Mouse (Mus musculus) testis, postnatal 10 days (tissue): ENCODE measurements at regions not wholly inside any gene's neighbourhood (a gene's known extent, or its start where the extent isn't known, plus 50 kb on each side); places are given as distances from the start of the nearest gene placed in this dataset.

Experiments used
- DNase-seq: peaks from one replicate; pipeline ENCODE4 v3.0.0; 2021; ENCODE audit warnings: low spot score

DNA sequence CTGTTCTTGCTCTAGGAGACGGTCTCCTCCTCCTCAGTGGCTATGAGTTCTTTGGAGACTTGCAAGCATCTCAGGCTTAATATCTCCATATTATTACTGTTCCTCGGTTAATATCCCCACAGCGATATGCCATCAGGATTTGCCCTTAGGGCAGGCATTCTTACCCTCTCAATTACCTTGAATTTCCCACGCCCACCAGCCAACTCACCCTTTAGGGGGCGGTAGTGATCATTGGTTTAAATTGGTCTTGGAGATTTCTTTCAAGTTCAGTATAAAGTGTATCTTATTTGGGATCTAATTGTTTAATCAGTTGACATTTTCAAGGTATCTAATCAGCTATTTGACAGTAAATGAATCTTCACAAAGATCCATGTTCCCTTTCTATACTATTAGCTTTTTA is 162.5 kb downstream of the Emp1 start:
- DNase-seq, result no peak

DNA sequence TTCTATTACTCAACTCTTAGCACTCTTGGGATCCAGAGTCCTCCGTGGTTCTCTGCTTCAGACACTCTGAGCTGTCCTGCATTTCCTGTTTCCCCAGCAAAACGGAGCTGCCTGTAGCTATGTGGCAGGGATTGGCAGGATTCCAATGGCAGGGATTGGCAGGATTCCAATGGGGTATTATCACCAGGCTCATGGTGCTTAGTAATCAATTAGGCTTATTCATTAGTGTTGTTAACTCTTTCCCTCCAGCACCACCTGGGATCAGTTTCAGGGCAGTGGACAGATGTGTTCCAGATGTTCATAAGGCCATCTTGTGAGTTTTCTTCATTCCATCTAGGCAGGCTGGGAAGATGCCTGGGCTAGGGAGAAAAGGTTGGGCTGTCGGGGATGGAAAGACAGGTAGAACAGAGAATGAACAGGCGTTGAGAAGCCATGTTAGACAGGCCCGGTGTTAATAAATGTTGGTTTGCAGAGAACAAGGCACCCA is 163.5 kb downstream of the Emp1 start:
- DNase-seq, result no peak

DNA sequence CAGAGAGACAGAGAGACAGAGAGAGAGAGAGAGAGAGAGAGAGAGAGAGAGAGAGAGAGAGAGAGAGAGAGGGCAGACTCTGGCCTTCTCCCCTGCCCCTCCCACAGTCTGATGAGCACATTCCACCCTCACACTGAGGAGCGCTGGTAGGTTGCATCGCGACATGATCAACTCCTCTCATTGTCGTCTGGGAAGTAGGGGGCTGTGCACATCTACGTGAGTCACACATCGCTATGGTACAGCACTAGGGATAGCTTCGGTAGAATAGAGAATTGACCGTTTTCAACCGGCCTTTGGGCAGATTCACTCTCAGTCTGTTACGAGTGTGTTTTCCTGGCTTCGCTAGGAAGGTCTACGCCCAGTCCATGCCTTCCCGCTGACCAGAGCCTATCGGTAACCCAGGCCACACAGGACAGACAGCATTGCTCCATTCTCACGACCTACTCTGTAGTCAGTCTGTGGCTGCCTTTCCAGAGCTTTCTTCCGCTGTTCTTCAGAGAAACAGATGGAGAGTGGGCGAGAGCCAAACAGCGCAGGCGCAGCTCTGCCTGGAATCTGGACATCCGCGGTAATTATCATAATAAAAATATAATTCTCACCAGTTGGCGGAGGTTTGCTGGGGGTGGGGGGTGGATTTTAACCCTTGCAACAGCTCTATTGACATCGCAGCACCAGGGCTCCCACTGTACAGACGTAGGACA is 164.3 kb downstream of the Emp1 start:
- no peak for DNase-seq

DNA sequence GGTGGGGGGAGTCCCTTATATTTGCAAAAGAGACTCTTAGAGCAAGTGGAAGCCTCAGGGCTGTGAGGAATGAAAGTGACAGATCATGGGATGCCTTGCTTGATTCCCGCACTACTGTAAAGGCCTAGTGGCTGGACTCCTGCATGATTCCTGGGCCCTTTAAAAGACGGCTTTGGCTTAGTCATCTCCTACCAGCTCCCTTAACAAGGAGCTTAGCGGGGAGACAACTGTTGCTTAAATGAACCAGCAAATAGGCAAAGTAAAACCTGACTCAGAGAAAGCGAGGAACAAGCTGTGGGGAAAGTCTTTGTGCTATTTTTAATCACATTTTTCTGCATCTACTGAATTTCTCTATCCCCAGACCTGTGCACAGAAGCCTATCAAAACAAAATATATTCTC is 165.5 kb downstream of the Emp1 start:
- no peak for DNase-seq

DNA sequence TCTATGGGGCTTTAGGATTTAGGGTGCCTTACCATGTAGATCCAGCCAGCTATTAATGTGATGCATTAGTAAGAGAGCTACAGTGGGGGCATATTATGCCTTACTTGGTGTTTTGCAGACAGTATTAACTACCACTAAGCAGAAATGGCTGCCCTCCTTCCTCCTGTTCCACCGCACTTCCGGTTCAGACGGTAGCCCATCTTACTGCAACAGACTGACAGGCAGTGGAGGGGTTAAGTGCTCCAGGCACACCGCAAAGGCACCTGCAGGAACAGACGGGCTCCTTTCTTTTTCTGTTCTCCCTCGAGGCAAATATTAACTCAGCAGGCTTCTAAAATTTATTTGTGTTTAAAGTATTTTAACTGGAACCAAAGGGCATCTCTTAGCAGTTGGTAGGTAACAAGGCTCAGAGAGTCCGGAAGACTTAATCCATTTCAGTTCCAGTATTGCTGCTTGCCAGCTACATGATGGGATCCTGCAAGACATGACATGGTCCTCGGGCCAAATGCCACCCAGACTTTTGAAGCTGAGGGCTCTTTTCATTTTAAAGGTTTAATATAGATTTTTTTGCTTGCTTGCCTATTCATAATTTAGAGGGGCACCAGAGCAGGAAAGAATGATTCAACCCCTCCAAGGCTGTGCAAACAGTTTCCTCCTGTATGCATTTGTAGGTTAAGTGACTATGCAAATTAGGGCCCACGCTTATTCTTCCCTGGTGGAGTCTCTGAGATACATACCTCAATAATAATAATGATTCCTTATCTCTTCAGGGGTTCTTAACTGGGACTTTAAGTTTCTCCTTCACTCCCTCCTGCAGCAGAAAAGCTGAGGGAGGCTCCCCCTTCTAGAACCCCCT is 177.7 kb downstream of the Emp1 start:
- DNase-seq, result no peak

DNA sequence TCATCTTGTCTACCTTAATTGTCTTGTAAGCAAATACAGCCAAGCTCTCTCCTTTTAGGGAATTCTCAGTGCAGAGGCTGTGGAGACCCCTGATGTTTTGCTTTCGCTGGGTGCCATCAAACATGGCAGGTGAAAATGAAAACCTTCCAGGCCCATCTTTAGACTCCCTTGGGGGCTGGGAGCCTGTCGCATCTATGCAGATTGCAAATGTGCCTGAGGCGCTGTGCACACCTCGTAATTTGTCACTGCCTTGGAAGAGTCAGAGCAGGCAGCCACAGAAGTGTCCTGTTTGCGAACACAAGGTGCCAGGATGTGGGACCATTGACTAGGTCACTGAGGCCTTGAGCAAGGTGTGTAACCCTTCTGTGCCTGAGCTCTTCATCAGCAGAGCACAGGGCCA is 179.2 kb downstream of the Emp1 start:
- DNase-seq, result no peak

DNA sequence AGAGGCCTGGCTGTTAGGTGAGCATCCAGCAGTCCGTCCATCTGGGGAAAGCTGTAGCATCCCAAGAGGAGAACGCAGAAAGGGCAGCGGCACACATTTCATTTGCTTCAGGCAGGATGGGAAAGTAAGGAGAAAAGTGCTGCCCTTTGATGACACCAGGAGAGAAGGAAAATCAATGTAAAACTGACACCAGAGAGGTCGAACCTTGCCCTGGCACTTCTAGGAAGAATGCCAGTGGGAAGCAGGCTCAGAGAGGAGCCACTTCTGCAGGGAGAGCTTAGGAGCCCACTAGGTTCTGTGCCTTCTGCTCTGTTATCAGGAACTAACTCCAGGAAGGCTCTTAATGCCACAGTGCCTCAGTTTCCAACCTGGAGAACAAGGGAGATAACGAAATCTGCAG is 180.0 kb downstream of the Emp1 start:
- no peak for DNase-seq

DNA sequence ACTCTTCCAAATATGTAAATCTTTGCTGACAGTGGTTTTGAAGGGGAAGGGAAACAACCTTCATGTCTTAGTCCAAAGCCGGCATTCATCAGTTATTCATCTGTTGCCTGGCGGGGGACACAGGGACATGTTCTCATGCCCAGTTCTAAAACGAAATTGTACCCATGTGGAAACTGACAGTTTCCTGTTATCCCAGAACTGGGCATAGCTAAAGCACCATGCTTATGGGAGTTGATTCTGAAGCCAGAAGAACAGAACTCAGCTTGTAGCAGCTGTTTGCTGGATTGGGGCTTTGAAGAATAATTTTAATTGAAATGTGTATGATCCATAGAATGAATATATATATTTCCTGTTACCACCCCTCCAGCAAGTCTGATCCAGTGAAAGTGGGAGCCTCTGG is 181.0 kb downstream of the Emp1 start:
- no peak for DNase-seq

DNA sequence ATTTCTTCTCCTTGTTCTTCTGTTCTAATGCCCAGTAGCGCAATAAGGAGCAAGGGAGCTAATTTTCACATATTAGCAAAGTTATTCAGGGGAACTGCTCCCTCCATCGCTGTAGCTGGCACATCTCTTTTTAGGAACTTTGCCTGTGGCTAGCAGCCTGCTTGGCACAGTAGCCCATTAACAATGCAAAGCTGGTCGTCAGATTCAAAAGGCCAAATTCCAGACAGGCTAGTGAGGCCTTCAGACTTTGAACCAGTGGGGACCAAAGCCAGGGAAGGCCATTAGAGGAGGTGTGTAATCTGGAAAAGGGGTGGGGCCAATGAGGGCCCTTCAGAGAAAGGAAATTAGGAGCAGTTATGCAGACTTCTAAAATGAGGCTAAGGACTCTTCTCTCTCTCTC is 181.5 kb downstream of the Emp1 start:
- no peak for DNase-seq

DNA sequence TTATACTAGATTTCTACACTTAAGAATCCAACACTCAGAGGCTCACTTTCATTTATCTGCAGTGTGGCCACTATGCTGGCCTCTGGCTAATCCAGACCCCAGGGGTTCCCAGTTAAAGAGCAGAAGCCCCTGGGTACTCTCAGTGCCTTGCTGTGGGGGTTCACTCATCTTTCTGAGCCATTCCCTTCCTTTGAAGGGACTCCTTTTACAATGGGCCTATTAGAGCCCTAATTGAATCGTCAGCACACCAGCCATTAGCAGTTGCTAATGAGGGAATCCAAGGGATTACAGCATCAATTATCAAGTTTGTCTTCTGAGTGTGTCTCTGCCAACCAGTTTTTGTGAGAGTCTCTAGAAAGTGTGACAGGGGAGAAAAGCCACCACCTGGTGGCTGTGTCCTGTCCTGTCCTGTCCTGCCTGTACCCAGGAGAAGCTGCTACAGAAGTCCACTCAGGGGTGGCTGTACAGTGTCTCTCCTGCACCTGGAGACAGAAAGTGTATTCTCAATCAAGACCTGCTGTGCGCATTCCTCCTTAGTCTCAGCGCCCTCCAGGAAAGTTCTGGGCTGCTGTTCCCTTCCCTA is 188.1 kb downstream of the Emp1 start:
- DNase-seq, result no peak

DNA sequence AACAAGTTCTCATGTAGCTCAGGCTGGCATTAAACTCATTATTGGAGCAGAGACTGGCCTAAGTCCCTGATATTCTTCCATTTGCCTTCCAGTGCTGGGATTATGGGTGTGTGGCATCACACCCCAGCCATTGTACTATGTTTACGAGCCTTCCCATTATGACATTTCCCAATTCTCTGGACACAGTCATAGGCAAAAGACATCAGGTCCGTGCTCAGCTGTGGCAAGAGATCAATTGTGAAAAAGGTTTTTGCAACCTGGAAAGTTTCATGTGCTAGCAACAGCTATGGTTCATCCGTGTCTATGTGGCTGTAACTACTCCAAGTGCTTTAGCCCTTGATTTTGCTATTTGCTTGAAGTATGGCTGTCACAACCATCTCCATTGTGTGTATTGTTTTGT is 190.1 kb downstream of the Emp1 start:
- DNase-seq, result no peak

DNA sequence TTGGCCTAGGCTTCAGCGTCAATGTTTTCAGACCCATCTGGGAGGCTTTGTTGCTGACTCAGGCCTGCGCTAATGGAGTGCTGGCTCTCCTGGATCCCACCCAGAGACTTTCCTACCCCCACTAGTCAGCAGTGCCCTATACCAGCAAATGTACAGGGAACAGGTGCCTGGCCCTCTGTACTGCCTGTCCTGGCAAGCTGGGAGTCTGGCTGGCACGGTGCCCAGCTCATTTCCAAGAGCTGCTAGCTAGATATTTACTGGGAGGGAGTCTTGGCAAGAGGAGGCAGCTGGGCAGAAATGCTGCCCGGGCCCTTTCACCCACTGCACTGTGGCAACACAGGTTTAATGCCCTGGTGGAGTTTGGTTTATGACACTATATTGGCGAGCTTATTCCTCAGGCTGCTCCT is 197.2 kb downstream of the Emp1 start:
- DNase-seq, result peak; percentile 86

DNA sequence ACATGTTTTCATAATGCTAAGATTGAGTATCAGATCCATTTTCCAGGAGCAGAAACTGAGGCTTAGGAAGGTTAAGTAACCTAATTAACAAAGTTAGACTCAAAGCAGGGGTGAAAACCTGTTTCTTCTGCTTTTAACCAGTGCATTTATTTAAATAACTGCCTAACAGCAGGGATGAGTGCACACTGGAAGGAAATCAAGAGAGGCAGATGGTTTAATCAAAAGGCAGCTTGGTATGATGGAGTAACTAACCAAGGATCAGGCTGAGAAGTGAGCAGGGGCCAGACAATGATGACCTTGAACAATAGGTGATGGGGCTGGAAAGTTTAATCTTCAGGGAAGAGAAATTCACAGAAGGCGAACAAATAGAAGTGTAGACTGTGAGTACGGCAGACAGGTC is 199.9 kb downstream of the Emp1 start:
- no peak for DNase-seq

DNA sequence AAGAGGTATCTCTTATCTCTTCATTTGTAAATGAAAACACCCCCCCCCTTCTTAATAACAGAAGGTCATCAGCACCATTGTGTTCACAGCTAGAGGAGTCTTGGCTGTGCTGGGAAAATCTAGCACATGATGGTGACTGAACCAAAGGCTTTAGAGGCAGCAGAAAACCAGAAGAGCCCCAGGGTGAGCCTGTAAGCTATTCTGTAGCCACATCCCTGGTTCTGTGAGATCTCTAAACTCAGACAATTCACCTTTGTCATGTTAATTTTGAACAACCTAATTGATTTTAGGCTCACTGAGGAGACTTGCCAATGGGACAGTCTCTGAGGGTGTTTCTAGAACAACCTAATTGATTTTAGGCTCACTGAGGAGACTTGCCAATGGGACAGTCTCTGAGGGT is 201.4 kb downstream of the Emp1 start:
- no peak for DNase-seq

DNA sequence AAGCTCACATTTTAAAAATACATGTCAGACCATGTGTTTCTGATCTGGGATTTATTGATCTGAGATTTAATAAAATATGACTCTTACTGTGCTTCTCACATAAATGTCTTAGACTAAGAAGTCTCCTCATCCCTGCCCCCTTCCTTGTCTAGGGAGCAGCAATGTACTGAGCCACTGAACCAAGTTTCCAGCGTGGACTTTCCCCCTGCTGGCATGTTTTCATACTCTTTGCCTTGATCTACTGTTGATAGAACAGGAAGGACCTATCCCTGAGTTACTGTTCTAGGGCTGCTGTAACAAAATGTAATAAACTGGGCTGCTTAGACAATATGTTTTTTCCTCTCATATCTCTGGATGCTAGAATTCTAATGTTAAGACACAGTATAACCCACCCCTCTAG is 206.7 kb downstream of the Emp1 start:
- no peak for DNase-seq

DNA sequence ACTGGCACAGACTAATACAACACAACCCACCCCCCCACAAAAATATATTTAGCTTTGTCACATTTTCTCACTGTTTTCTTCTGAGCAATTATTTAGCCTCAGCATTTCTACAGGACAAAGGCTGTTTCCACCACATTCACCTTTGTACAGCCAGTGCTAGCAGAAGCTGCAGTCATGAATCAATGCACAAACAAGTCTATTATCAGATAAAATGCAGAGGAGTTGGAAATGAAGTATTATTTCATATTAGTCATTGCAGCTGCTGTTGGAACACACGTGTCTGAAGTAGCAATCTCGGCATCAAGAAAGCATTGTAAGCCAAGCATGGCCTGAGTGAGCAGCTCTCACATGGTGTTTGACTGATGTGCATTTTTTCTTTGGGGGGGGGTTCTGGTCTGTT is 212.9 kb downstream of the Emp1 start:
- DNase-seq, result no peak

DNA sequence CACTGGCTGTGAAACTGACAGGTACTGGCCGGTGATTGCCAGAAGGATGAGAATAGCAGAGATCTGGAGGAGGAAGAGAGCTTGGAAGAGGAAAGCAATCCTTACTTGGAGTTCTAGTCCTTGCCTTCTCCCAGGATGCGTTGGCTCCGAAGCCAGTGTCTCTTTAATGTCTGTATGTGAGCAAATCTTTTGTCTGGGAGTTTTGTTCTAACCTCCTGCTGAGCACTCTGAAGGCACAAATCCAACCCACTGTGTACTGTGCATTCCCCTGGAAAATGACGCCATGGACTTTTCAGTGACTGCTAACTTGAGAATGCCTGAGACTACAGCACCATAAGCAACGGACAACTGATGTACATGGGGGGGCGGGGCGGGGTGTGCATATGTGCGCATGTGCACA is 216.4 kb downstream of the Emp1 start:
- DNase-seq, result no peak

DNA sequence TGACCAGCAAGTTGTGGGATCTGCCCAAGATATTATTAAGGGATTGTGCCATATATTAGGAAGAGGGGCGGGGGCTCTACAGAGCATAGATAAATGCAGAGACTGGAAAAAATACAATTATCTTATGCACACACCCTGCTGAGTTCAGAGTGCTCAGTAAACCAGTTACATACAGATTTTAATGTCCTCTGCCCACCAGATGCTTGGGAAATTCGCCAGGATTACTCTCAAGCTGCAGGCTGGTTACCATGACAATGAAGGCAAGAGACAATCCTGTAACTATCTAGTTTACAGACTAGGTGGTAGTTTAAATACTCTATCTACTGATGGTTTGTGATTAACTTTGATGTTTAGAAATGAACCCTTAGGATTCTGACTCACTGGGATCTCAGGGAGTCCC is 220.2 kb downstream of the Emp1 start:
- DNase-seq, result no peak

DNA sequence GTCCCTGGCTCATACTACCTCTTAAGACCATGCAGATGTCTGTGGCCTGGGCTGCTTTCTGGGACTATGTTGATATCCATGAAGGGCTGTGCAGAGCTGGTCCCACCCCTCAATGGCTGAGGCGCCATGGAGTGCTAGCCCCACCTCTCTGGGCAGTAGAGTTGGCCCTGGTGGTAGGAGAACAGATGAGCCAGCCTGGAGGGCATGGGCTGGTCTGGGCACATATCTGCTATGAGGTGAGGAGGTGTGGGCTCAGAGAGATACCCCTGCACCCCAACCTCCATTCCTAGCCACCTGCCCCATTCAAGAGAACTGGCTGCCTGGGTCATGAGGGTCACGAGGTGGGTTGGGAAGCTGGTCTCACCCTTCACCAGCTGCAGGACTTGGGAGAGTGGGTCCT is 222.4 kb downstream of the Emp1 start:
- DNase-seq, result no peak

DNA sequence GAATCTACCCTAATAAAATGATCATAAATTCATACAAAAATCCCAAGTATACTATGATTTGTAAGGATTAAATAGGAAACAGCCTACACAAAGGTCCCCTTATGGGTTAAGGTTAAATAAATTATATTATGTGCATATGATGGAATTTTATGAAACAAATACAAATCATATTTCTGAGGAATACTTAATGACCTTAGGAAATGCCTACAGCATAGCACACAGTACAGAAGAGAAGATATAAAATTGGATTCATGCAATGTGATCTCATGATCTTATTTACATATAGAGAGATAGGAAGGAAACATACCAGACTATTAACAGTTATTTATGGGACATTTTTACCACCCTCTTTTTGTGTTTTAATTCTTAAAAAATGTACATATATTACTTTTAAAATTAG is 227.7 kb downstream of the Emp1 start:
- DNase-seq, result no peak

DNA sequence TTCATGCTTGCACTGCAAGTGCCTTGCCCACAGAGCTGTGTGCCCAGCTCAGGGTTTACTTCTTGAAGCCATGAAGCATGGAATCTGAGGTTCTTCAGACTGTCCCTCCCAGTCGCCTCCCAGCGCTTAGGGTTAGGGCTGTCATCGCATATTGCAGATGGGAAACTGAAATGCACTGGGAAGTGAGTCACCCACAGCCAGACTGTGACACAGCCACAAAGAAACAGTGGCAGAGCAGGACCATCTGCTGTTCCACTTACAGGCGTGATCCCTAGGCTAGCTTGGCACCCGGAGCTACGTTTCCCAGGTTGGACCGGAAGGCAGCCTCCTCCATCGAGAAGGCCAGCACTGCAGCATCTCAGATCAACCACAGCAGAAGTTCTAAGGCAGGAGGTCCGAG is 228.7 kb downstream of the Emp1 start:
- DNase-seq, result no peak

DNA sequence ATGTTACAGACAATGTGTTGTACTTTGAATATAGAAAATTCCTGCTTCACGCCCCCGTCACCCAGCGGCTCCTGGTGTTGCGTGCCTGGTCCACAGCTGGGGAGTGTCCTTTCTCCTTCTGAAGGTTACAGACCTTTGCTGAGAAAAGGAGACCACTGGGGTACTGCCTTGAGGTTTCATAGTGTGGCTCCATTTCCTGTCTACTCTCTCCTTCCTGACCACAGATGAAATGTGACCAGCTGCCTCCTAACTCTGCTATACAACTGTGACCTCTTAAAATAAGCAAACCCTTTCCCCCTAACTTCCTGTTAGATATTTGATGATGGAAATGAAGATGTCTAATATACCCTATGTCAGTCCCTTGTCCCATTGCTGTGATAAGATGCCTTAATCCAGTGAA is 234.0 kb downstream of the Emp1 start:
- DNase-seq, result no peak

DNA sequence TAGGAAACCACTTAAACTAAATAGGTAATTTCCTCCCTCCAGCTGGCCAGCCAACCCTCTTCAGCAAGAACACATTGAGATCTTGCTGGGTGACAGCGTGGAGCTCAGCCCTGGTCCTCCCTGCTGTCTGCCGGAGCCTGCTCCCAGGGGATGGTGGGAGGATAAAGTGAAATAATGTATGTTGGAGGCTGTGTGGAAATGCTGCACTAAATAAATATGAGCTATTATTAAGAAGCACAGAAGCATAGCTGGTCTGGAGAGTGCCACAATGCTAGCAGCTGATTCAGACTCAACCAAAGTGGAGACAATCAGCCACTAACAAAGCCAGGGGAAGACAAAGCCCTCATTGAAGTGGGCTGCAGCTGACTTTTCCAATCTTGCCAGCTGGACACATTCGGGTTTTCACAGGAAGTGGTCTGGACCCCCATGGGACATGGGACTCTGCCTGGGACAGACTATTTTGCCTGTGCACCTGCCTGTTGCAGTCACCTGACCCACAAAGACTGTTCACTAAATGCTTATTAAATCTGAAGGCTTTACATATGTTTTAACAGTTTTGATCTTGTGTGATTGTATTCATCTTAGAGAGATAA is 248.3 kb downstream of the Emp1 start:
- DNase-seq, result no peak
